Mouse (Mus musculus) cortical plate, adult 2 months (tissue): ENCODE data around the gene Ccm2.
A peak's percentile ranks its signal among the peaks of the same experiment; 100 is the strongest.

Experiments
- CTCF ChIP-seq: fragments of 200-500 bp; IDR thresholded peaks from 2 replicates; pipeline ENCODE4 v1.5.1; 2011; ENCODE audit warnings: mild to moderate bottlenecking, control low read depth, low read length; ENCODE audit not compliant: insufficient read depth; ENCODE audit errors: extremely low read depth
- POLR2A ChIP-seq: fragments of 200-500 bp; IDR thresholded peaks from 2 replicates; pipeline ENCODE4 v1.6.1; 2011; ENCODE audit warnings: mild to moderate bottlenecking, low read length, control low read depth; ENCODE audit not compliant: insufficient read depth; ENCODE audit errors: extremely low read depth

GRCm38 (mm10) chr11:6603887-6604603 lies 57.4 kb downstream of the Ccm2 start:
- TF ChIP-seq CTCF (no peak), POLR2A (peak; percentile 43; the same call in 1 of the 2 replicates)
